Comparison of ENCODE assay signal across 15 mouse cellular contexts in the genomic region with DNA sequence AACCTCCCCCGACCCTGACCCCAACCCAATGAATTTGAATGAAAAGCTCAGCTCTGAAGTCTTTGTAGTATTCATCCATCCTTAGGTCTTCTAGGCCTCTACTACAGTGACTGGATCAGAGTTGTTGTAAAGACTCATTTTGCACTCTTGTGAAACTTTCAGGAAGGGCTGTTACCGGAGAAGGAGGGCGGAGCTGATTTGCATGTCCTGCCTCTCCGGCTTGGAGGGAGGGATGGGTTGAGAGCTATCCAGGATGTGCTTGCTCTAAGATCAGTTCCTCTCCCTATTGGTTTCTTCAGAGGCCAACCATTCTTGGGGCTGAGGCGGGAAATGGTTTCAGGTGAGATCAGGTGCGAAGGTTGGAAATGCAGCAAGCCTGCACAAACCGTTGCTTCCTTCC. TPM values are rescaled to one million over a fixed set of nuclear protein-coding genes. Genes with fewer than 3 reads are reported as not detected.
DNase-seq lines count a peak whose midpoint lies in the region; ATAC-seq and TF ChIP-seq lines count a peak whose summit lies in the region.
"Had no signal": no experiment of that assay in that cellular context is flagged by ENCODE, and none has a peak within 500 bp of the region (broad histone marks: within the 10 kb centered on the region; RNA-seq: fewer than 3 reads in every experiment).

No protein-coding gene starts in this region.

- no peaks in the 10 kb centered on the region for H3K9me3 ChIP-seq in liver, postnatal 0 days (ENCODE audit: low read length)
- no peaks in the 10 kb centered on the region for H3K9me3 ChIP-seq in limb, embryonic 10.5 days (replicated peaks)
- H3K9me3 ChIP-seq: G1E; heart, embryonic 15.5 days had no signal

- DNase-seq in liver (peak; percentile 23), ES-CJ7 (ENCODE audit: low read depth, low spot score) (peak; percentile 88)
- no peak for DNase-seq in liver, postnatal 0 days
- peak; percentile 82 for DNase-seq in adrenal gland, postnatal 14 days
- DNase-seq in limb, embryonic 10.5 days (ENCODE audit: low spot score) = no peak
- DNase-seq in heart, postnatal 4 days = no peak
- DNase-seq in left cerebral cortex, postnatal 4 days = no peak
- DNase-seq in urinary bladder, adult 18-20 months (ENCODE audit: low spot score in 2 of 2) = no peak
- DNase-seq: cerebellum, postnatal 14 days; gastrocnemius, adult 2 months; right cerebral cortex, adult 18-20 months had no signal

- intact Hi-C loops in left cerebral cortex, postnatal 4 days (cut with DNase I) = no loop called here

- TF ChIP-seq EP300 in liver, postnatal 0 days (IDR thresholded peaks at IDR 0.05; ENCODE audit: low read depth) = no peak

- no peaks in the 10 kb centered on the region for H3K4me1 ChIP-seq in liver, postnatal 0 days (ENCODE audit: insufficient read depth)
- H3K4me1 ChIP-seq in limb, embryonic 10.5 days = peaks cover 31% of the 10 kb centered on the region

- H3K4me3 ChIP-seq in liver, postnatal 0 days (ENCODE audit: low read depth, low read length) = no peak overlapping the region
- no peak overlapping the region for H3K4me3 ChIP-seq in limb, embryonic 10.5 days
- H3K4me3 ChIP-seq: gastrocnemius, adult 2 months; heart, embryonic 15.5 days had no signal

- TF ChIP-seq CTCF in liver, postnatal 0 days (IDR thresholded peaks at IDR 0.05; ENCODE audit: low read depth) = no peak

- H3K4me2 ChIP-seq in liver, postnatal 0 days (ENCODE audit: low read depth, low read length) = no peak overlapping the region
- H3K4me2 ChIP-seq: heart, embryonic 15.5 days; midbrain, embryonic 11.5 days had no signal

- 36% methylated on average over 7 of the region's 7 CpGs for WGBS in liver, postnatal 0 days (ENCODE audit: insufficient replicate concordance)
- WGBS in limb, embryonic 10.5 days = 31% methylated on average over 7 of the region's 7 CpGs

- ATAC-seq in liver, postnatal 0 days = no peak

- no peak overlapping the region for H3K9ac ChIP-seq in liver, postnatal 0 days (replicated peaks)
- H3K9ac ChIP-seq: heart, embryonic 15.5 days; liver, embryonic 14.5 days had no signal

- H3K36me3 ChIP-seq in liver, postnatal 0 days (replicated peaks; ENCODE audit: insufficient read depth, low read length) = no peaks in the 10 kb centered on the region
- no peaks in the 10 kb centered on the region for H3K36me3 ChIP-seq in limb, embryonic 10.5 days
- H3K36me3 ChIP-seq: G1E; heart, embryonic 15.5 days had no signal

- no peak overlapping the region for H3K27ac ChIP-seq in liver, postnatal 0 days (ENCODE audit: low read depth)
- H3K27ac ChIP-seq in limb, embryonic 10.5 days = 0 out of 2 replicates have a peak overlapping the region, but pooled peaks have one; percentile 20
- H3K27ac ChIP-seq: gastrocnemius, adult 2 months; heart, embryonic 15.5 days; liver, embryonic 14.5 days had no signal

- no peaks in the 10 kb centered on the region for H3K27me3 ChIP-seq in liver, postnatal 0 days (ENCODE audit: insufficient read depth, low read length)
- no peaks in the 10 kb centered on the region; the same call in 1 of the 2 replicates for H3K27me3 ChIP-seq in limb, embryonic 10.5 days (ENCODE audit: low read depth, poor library complexity, severe bottlenecking)

RNA-seq across cellular contexts. Expression of gene Cyp11a1, which starts 4.8 kb away (rescaled TPM):
- 0.43 and 0.51 TPM in 2 replicates for polyA plus RNA-seq in liver, postnatal 0 days (2015; fragmentation: Nextera tagmentation; extraction: Ambion mirVana)
- total RNA-seq in adrenal gland, postnatal 14 days (2021) = 2,863 and 3,093 TPM in 2 replicates
- polyA plus RNA-seq in limb, embryonic 10.5 days (2016; fragmentation: Nextera tagmentation; extraction: Ambion mirVana) = 0.26 TPM in 1 of 2 replicates, not detected in the other
- under 1 TPM; 0.45 to 0.69 TPM for total RNA-seq in heart, postnatal 4 days (2021)
- 1 to 10 TPM; 1.7 to 2.0 TPM for total RNA-seq in left cerebral cortex, postnatal 4 days (2021)
- polyA plus RNA-seq: midbrain, embryonic 11.5 days had no signal

RNA-seq across cellular contexts. Expression of gene Stra6, which starts 52.6 kb away (rescaled TPM):
- polyA plus RNA-seq in liver, postnatal 0 days (2015; fragmentation: Nextera tagmentation; extraction: Ambion mirVana) = not detected in 2 replicates
- 0.96 and 1.3 TPM in 2 replicates for total RNA-seq in adrenal gland, postnatal 14 days (2021)
- polyA plus RNA-seq in limb, embryonic 10.5 days (2016; fragmentation: Nextera tagmentation; extraction: Ambion mirVana) = 45.3 and 59.9 TPM in 2 replicates
- under 1 TPM; 0.11 to 0.26 TPM for total RNA-seq in heart, postnatal 4 days (2021)
- total RNA-seq in left cerebral cortex, postnatal 4 days (2021) = 10 to 100 TPM; 10.1 to 12.5 TPM
- polyA plus RNA-seq: G1E had no signal

Comparison
In these comparisons a context has a peak if more than half of its experiments do, and no peak if none do; other contexts are left out.
1. DNase-seq: peak in liver (single experiment), ES-CJ7 (single experiment) and adrenal gland, postnatal 14 days (single experiment); none in liver, postnatal 0 days (single experiment), limb, embryonic 10.5 days (single experiment), heart, postnatal 4 days (single experiment), left cerebral cortex, postnatal 4 days (single experiment) and urinary bladder, adult 18-20 months (0 of 2).
2. RNA of gene Cyp11a1, which starts 4.8 kb away (total RNA-seq): 2,863 to 3,093 TPM in adrenal gland, postnatal 14 days; 1.7 to 2.0 TPM in left cerebral cortex, postnatal 4 days and 0.45 to 0.69 TPM in heart, postnatal 4 days; every median in the first group is over 100 times any median in the second.